Mouse (Mus musculus) gastrocnemius, adult 2 months (tissue): ENCODE data around the gene Angel2. TPM values are rescaled to one million over a fixed set of nuclear protein-coding genes. Genes with fewer than 3 reads are reported as not detected.

Experiments used
- DNase-seq: peaks from one replicate; pipeline ENCODE4 v3.0.0; 2022
- H3K27ac ChIP-seq: fragments of 200-600 bp; 2 replicates; pipeline ENCODE4 v1.8.1; 2022; ENCODE audit warnings: mild to moderate bottlenecking
- H3K4me3 ChIP-seq: fragments of 200-600 bp; 2 replicates; pipeline ENCODE4 v1.8.1; 2022; ENCODE audit warnings: mild to moderate bottlenecking, moderate library complexity
- CTCF ChIP-seq: fragments of 200-600 bp; IDR thresholded peaks from 2 replicates; pipeline ENCODE4 v1.8.1; 2022; ENCODE audit warnings: antibody characterized with exemption, mild to moderate bottlenecking, moderate library complexity
- intact Hi-C: fragments of 180-260 bp; cut with DNase I; formaldehyde crosslinking; loops from one replicate; pipeline ENCODE4 v1.15.1; 2025
- total RNA-seq, 2 experiments: library from RNA; stranded (reverse); gene quantifications; 2 replicates each; pipeline ENCODE4 v1.2.3; 2021

Gene Angel2
- total RNA-seq, 2 experiments from 2014 or later, result 29.3 to 29.8 TPM

DNA sequence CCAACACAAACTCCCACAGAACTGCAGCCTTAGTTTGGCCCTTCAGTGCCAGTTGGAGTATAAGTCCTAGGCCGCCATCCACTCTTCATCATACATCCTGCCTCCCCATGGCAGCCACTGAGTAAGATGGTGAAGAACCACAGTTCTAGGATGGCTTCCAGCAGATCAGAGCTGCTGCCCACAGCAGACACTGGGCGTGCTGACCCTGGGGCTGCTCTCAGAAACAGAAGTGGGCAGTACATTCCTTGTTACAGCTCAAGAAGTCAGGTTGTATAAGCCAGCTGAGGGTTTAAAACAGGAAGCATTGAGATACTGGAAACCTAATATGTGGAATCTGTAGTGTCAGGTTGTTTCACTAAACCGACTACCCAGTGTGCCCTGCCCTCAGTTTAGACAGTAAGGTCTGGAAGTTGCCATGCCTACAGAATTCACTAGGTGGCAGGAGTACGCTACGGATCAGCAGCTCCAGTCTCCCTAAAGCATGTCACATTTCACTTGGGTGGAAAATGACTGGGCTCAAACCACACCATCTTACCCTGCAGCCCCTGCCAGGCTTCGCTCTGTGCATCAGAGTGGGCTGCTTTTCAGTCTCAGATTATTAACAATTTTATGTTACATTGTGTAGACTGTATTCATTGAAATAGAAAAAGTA, 19.3 kb downstream of the Angel2 start:
- TF ChIP-seq CTCF, result peak; percentile 93
- Histone ChIP-seq H3K27ac (no peak overlapping the region), H3K4me3 (no peak overlapping the region)
- DNase-seq, result peak; percentile 78
- intact Hi-C loops, result loop anchor here (1.0 to 5.0 kb wide), 4 partner anchors 47 to 183 kb away; partner anchors contain the start of genes Nsl1 and Tatdn3

DNA sequence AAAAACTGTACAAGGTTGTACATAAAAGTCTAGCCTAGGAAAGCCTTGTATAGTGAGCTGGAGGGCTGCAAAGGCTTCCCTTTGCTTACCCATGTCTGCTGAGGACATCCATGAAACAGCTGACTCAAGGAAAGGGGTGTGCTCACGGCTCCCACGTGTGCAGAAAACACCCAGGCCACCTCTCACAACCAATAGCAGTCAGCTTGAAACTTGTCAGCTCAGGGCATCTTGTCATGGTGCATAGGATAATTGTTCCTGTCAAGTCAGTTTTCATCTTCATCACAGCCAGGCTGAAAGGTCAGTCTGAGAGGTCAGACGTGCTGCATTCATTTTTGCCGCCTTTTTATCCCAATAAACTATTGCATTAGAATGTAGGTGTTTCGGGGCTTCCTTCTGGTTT, 23.1 kb downstream of the Angel2 start:
- DNase-seq, result no peak
- no peak for TF ChIP-seq CTCF
- H3K27ac ChIP-seq, result no peak overlapping the region
- intact Hi-C loops, result no loop called here
- no peak overlapping the region for H3K4me3 ChIP-seq

GRCm38 (mm10) chr1:190948439-190948838, 23.5 kb downstream of the Angel2 start:
- Histone ChIP-seq H3K27ac (no peak overlapping the region), H3K4me3 (no peak overlapping the region)
- DNase-seq, result no peak
- intact Hi-C loops, result no loop called here
- no peak for TF ChIP-seq CTCF

DNA sequence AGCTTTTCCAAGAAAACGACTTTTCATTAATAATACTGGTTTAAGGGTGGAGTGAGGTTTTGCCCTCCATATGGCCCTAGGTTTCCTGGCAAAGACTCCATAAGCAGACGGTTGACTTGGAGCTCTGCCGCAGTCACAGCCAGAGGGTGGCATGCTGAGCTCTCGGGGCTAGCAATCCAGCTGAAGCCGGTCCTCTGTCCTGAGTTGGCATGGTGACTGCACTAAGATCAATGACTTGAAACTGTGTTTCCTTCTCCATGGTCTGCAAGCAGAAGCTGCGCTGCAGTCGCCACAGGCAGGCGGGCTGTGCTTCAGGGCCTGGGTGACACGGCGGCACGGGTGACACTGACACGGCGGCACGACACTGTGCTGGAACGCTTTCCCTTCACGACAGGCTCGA, 23.9 kb downstream of the Angel2 start:
- peak; percentile 27 for DNase-seq
- Histone ChIP-seq H3K4me3 (no peak overlapping the region), H3K27ac (no peak overlapping the region)
- TF ChIP-seq CTCF, result no peak
- intact Hi-C loops, result no loop called here

DNA sequence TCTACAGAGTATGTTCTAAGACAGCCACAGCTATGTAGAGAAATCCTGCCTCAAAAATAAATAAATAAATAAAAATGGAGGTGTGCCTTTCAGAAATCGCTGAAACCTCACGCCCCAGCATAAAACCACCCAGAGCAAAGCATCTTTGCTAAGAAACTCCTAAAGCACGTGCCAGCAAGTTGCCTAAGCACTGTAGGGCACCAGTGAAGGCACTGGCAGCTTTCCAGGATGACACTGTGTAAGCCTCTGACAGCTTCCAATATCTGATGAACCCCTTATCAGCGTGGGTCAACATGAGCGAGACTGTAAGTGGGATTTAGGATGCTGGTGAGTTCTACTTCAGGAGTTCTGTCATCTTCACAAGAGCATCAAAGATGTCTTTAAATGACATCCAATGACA, 26.1 kb downstream of the Angel2 start:
- Histone ChIP-seq H3K4me3 (no peak overlapping the region), H3K27ac (no peak overlapping the region)
- TF ChIP-seq CTCF, result no peak
- intact Hi-C loops, result no loop called here
- DNase-seq, result no peak

GRCm38 (mm10) chr1:190953009-190953408, 28.1 kb downstream of the Angel2 start:
- Histone ChIP-seq H3K4me3 (no peak overlapping the region), H3K27ac (no peak overlapping the region)
- no peak for DNase-seq
- TF ChIP-seq CTCF, result no peak
- intact Hi-C loops, result no loop called here

- TF ChIP-seq CTCF, result no peak
- Histone ChIP-seq H3K27ac (no peak overlapping the region), H3K4me3 (no peak overlapping the region)
- DNase-seq, result no peak
- intact Hi-C loops, result no loop called here
These were observed 33.9 kb downstream of the Angel2 start for GRCm38 (mm10) chr1:190958821-190959220.

DNA sequence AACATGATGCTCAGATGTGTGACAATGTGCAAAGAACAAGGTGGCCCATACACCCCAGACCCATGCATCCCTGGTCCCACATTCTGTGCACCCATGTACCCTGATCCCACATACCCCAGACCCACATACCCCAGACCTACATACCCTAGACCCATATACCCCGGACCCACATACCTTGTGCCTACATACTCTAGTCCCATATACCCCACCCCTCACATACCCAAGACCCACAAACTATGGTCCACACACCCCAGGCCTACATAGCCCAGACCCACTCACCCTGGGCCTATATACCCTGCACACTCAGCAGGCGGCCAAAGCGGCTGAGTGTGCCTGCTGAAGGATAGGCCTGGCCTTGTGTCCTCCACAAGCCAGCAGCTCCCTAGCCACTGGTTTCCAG, 37.8 kb downstream of the Angel2 start:
- intact Hi-C loops, result no loop called here

DNA sequence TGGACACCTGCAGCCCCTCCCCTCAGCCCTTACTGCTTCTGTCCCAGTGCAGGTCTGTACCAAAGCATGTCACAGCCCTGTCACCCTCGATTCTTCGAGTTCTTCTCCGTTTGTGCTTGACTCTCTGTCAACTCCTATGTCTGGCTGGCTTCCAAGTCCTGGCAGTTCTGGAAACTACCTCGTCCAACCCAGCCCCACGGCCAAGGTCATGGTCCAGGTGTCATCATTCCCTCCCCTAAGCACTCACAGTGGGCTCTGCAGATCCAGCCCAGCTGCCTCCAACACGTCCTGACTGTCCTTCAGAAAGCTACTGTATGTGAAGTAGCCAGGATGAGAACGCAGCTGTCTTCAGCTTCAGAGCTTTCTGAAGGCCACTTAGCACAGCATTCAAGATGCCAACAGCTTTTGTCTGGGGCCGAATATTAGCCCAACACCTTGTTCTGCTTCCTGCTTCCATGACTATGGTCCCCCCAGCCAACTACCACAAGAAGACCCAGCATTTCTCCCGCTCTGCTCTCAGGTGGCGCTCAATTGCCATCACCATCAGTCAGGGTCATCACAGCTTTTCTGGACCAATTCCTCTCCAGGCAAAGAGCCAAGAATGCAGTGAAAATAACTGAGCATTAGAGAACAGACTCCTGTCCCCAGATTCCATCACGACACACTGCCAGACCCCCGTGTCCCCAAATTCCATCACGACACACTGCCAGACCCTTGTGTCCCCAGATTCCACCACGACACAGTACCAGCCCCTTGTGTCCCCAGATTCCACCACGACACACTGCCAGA, 40.3 kb downstream of the Angel2 start:
- Histone ChIP-seq H3K27ac (no peak overlapping the region), H3K4me3 (no peak overlapping the region)
- DNase-seq, result peak; percentile 33
- intact Hi-C loops, result no loop called here
- TF ChIP-seq CTCF, result no peak

More for the DNA sequence above, 37.8 kb downstream of the Angel2 start:
- no peak overlapping the region for H3K27ac ChIP-seq
- no peak for TF ChIP-seq CTCF
- no peak overlapping the region for H3K4me3 ChIP-seq
- no peak for DNase-seq

DNA sequence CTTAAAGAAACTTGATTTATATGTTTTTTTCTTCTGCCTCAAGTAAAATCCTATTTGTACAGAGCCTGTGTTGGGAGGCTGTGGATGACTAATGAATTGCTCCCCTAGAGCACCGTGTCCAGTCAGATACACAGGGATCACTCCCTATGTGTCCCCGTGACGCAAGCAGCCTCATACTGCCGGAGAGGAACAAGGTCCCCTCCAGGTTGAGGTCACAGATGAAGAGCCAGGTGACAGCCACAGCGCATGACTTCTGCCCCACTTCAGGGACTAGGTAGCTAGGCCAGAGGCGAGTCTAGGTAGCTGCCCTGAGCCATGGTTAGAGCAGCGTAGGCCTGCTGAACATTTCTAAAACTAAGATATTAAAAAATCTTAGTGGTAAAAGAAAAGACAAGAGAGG, 43.1 kb downstream of the Angel2 start:
- DNase-seq, result no peak
- TF ChIP-seq CTCF, result no peak
- Histone ChIP-seq H3K4me3 (no peak overlapping the region), H3K27ac (no peak overlapping the region)
- intact Hi-C loops, result no loop called here

- H3K4me3 ChIP-seq, result no peak overlapping the region
- TF ChIP-seq CTCF, result no peak
- no peak for DNase-seq
- intact Hi-C loops, result no loop called here
- no peak overlapping the region; the same call in 1 of the 2 replicates for H3K27ac ChIP-seq
These were observed 47.0 kb downstream of the Angel2 start for GRCm38 (mm10) chr1:190971708-190972610.

GRCm38 (mm10) chr1:190972612-190973192, 47.8 kb downstream of the Angel2 start:
- peak; percentile 74 for DNase-seq
- Histone ChIP-seq H3K4me3 (no peak overlapping the region), H3K27ac (peak overlapping the region; percentile 20; the same call in 1 of the 2 replicates)
- intact Hi-C loops, result no loop called here
- no peak for TF ChIP-seq CTCF
